Mouse (Mus musculus) cerebellum, postnatal 36 days (tissue): ENCODE results near the gene Sun3.

ENCODE experiments used
- DNase-seq, 2 experiments: peaks; one replicate each; pipeline ENCODE4 v3.0.0; 2021 to 2022; ENCODE audit warnings: mixed read lengths in 2 of 2

Sun3 gene

GRCm38 (mm10) chr11:8978154-8978553 is 70.6 kb downstream of the Sun3 start:
- no peak for DNase-seq

GRCm38 (mm10) chr11:8973166-8973565 is 75.6 kb downstream of the Sun3 start, which contains the start of gene Pkd1l1:
Gene Pkd1l1, minus strand, starts transcription at chr11:8973266.
- no peak for DNase-seq

- DNase-seq: no peak
These were observed 76.7 kb downstream of the Sun3 start for GRCm38 (mm10) chr11:8972093-8972492.

- no peak for DNase-seq
These were observed 78.3 kb downstream of the Sun3 start for GRCm38 (mm10) chr11:8970509-8970908.

- no peak for DNase-seq
These were observed 80.7 kb downstream of the Sun3 start for GRCm38 (mm10) chr11:8968094-8968493.
